Mouse (Mus musculus) lung, adult 18-20 months (tissue): ENCODE results near the gene Rusc2.

Source experiments
- DNase-seq, 2 experiments: peaks; one replicate each; pipeline ENCODE4 v3.0.0; 2022; ENCODE audit warnings: mixed read lengths in 2 of 2

Rusc2 gene

GRCm38 (mm10) chr4:43417269-43418062 is 35.7 kb downstream of the Rusc2 start:
- DNase-seq: no peak

GRCm38 (mm10) chr4:43418450-43418849 is 36.7 kb downstream of the Rusc2 start:
- DNase-seq: no peak

GRCm38 (mm10) chr4:43418973-43419656 is 37.3 kb downstream of the Rusc2 start:
- no peak for DNase-seq

GRCm38 (mm10) chr4:43419801-43420281 is 38.1 kb downstream of the Rusc2 start:
- DNase-seq: peak in 1 of 2 experiments; percentile 44

GRCm38 (mm10) chr4:43420305-43420704 is 38.5 kb downstream of the Rusc2 start:
- peak; percentile 83 to 87 for DNase-seq

GRCm38 (mm10) chr4:43421632-43422240 is 40.0 kb downstream of the Rusc2 start:
- DNase-seq: no peak

GRCm38 (mm10) chr4:43423267-43423934 is 41.6 kb downstream of the Rusc2 start:
- no peak for DNase-seq

- no peak for DNase-seq
Observed at GRCm38 (mm10) chr4:43424072-43424471, 42.3 kb downstream of the Rusc2 start.

GRCm38 (mm10) chr4:43425197-43425596 is 43.4 kb downstream of the Rusc2 start:
- DNase-seq: no peak

- DNase-seq: no peak
Observed at GRCm38 (mm10) chr4:43425648-43426380, 44.0 kb downstream of the Rusc2 start.

GRCm38 (mm10) chr4:43426487-43426886 is 44.7 kb downstream of the Rusc2 start:
- no peak for DNase-seq

GRCm38 (mm10) chr4:43427501-43428179 is 45.9 kb downstream of the Rusc2 start:
- no peak for DNase-seq

- no peak for DNase-seq
Observed at GRCm38 (mm10) chr4:43428180-43428861, 46.5 kb downstream of the Rusc2 start.

GRCm38 (mm10) chr4:43428946-43429345 is 47.2 kb downstream of the Rusc2 start, which contains the start of gene Fam166b:
Gene Fam166b (minus strand): TSS chr4:43429134.
- peak in 1 of 2 experiments; percentile 71 for DNase-seq

GRCm38 (mm10) chr4:43431690-43432089 is 49.9 kb downstream of the Rusc2 start:
- peak; percentile 77 to 86 for DNase-seq

GRCm38 (mm10) chr4:43432832-43433231 is 51.1 kb downstream of the Rusc2 start:
- no peak for DNase-seq

- no peak for DNase-seq
Observed at GRCm38 (mm10) chr4:43441639-43442038, 59.9 kb downstream of the Rusc2 start, which contains the start of gene Tesk1. Gene Tesk1 (plus strand): TSS chr4:43441939.

GRCm38 (mm10) chr4:43442044-43442443 is 60.3 kb downstream of the Rusc2 start:
- DNase-seq: peak; percentile 99

GRCm38 (mm10) chr4:43442456-43443361 is 60.9 kb downstream of the Rusc2 start:
- peak; percentile 71 to 79 for DNase-seq

- no peak for DNase-seq
Observed at GRCm38 (mm10) chr4:43443511-43443910, 61.7 kb downstream of the Rusc2 start.
